Mouse (Mus musculus): ENCODE measurements around the gene Zfp97. TPM values are rescaled to one million over a fixed set of nuclear protein-coding genes. Genes with fewer than 3 reads are reported as not detected.
"Not testable (repeated sequence)": the region's sequence is repeated elsewhere in the genome, so short reads cannot be mapped to it uniquely, and the experiment has no call there.

Gene Zfp97
- 5.1 and 5.3 TPM in 2 replicates for polyA plus RNA-seq (2015; fragmentation: Nextera tagmentation; extraction: Ambion mirVana)

DNA sequence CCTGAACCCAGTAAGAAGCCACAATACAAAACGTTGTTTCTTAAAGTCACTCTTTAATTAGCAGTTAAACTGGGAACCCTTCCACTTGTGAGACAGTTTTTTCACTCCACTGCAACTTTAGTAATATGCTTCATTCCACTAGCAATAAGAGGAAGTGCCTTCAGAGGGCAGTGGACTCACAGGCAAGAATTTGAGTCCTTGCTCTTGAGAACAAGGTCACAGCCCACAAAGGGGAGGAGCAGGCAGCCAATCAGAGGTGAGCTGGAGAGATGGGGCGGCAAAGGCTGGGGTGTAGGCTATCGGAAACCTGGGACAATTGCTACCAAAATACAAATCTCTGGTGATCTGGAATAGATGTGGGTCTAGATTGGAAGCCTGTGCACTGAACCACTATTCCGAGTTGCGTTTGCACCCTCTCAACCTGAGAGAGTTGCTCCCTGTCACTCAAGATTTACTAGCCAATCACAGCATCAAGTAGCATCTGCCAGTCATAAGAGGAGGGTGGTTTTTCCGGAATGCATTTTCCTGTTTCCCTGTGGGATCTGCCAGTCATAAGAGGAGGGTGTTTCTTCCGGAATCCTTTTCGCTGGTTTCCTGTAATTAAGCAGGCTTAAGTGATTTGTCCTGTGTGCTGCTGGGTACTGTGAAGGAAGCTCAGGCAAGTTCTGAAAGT is at the start of gene Zfp97:
Gene Zfp97 (plus strand): TSS at position 586 of the 673 bp plus-strand sequence.
- H3K4me2 ChIP-seq; H3K9ac ChIP-seq; H3K27me3 ChIP-seq (replicated peaks); H3K4me3 ChIP-seq; H3K9me3 ChIP-seq; H3K27ac ChIP-seq (replicated peaks); H3K36me3 ChIP-seq; H3K4me1 ChIP-seq: not testable (repeated sequence)
- ATAC-seq (ENCODE audit: extremely low read depth, insufficient number of reproducible peaks, low FRiP score, low TSS enrichment) = peak; percentile 86; the same call in 1 of the 2 replicates
- WGBS = no CpG with 5 or more reads among the region's 8 CpGs

DNA sequence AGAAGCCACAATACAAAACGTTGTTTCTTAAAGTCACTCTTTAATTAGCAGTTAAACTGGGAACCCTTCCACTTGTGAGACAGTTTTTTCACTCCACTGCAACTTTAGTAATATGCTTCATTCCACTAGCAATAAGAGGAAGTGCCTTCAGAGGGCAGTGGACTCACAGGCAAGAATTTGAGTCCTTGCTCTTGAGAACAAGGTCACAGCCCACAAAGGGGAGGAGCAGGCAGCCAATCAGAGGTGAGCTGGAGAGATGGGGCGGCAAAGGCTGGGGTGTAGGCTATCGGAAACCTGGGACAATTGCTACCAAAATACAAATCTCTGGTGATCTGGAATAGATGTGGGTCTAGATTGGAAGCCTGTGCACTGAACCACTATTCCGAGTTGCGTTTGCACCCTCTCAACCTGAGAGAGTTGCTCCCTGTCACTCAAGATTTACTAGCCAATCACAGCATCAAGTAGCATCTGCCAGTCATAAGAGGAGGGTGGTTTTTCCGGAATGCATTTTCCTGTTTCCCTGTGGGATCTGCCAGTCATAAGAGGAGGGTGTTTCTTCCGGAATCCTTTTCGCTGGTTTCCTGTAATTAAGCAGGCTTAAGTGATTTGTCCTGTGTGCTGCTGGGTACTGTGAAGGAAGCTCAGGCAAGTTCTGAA is 57.7 kb downstream of the Zfp97 start:
- not testable (repeated sequence) for H3K4me1 ChIP-seq; H3K36me3 ChIP-seq; H3K4me2 ChIP-seq; H3K27ac ChIP-seq (replicated peaks); H3K4me3 ChIP-seq; H3K27me3 ChIP-seq (replicated peaks); H3K9me3 ChIP-seq; H3K9ac ChIP-seq
- no CpG with 5 or more reads among the region's 8 CpGs for WGBS
- ATAC-seq (ENCODE audit: extremely low read depth, insufficient number of reproducible peaks, low FRiP score, low TSS enrichment) = peak; percentile 61

GRCm38 (mm10) chr17:17194761-17195160 is 73.5 kb downstream of the Zfp97 start:
- H3K4me2 ChIP-seq; ATAC-seq (ENCODE audit: extremely low read depth, insufficient number of reproducible peaks, low FRiP score, low TSS enrichment); H3K4me3 ChIP-seq; H3K9ac ChIP-seq; H3K27ac ChIP-seq (replicated peaks); H3K4me1 ChIP-seq; H3K27me3 ChIP-seq (replicated peaks): not testable (repeated sequence)
- Histone ChIP-seq H3K36me3 (peaks cover 40% of the 10 kb centered on the region), H3K9me3 (peaks cover 32% of the 10 kb centered on the region)

DNA sequence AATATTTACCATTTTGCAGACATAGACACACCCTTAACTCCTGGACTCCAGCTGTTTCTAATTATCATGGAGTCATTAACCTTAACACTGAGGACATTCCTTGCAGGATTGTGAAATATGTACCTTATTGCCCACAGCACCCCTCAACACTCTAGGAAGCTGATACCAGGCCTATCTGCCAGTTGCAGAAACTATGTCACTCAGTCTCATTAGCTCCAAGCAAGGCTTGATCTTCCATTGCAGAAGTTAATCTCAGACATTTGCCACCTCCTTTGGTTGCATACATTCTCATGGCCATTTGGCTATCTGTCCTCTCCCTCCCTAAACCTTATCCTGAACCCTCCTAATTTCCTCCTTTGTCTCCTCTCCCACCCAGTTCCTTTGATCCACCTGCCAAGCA is 74.0 kb downstream of the Zfp97 start:
- Histone ChIP-seq H3K27ac (replicated peaks) (no peak overlapping the region), H3K9ac (no peak overlapping the region), H3K4me1 (no peaks in the 10 kb centered on the region), H3K9me3 (peaks cover 35% of the 10 kb centered on the region), H3K36me3 (peaks cover 42% of the 10 kb centered on the region), H3K4me3 (no peak overlapping the region), H3K4me2 (no peak overlapping the region), H3K27me3 (replicated peaks) (no peaks in the 10 kb centered on the region)
- ATAC-seq (ENCODE audit: extremely low read depth, insufficient number of reproducible peaks, low FRiP score, low TSS enrichment) = no peak

DNA sequence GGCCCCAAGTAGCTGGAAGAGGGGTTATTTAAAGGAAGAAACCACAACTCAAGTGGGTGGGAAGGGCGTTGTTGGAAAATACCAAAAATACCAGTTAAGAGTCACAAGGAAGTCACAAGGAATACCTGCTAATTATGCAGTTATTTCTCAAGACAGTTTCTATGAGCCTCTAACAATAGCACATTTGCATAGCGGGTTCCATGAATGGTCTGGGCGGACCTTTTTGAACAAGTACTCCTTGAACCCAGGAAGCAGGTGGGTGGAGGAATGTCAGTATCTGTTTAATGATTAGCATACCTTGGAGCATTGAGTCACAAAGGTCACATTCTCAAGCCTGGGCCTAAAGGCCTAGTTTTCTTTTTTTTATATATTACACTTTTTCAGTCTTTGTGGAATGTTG is 74.9 kb downstream of the Zfp97 start:
- WGBS = 98% methylated on average over 3 of the region's 3 CpGs
- H3K4me3 ChIP-seq; ATAC-seq (ENCODE audit: extremely low read depth, insufficient number of reproducible peaks, low FRiP score, low TSS enrichment); H3K4me2 ChIP-seq; H3K4me1 ChIP-seq; H3K27ac ChIP-seq (replicated peaks); H3K27me3 ChIP-seq (replicated peaks); H3K9ac ChIP-seq: not testable (repeated sequence)
- Histone ChIP-seq H3K9me3 (peaks cover 44% of the 10 kb centered on the region), H3K36me3 (peaks cover 50% of the 10 kb centered on the region)

Other genes starting within 250 kb of the Zfp97 start
- gene Zfp960, start 57.3 kb upstream of the Zfp97 start, polyA plus RNA-seq (2015; fragmentation: Nextera tagmentation; extraction: Ambion mirVana) = 3.5 and 3.8 TPM in 2 replicates